Mouse (Mus musculus) heart, adult 2 months (tissue): Measurements from ENCODE around the gene Hypk. TPM values are rescaled to one million over a fixed set of nuclear protein-coding genes. Genes with fewer than 3 reads are reported as not detected.

ENCODE experiments used
- DNase-seq, 2 experiments: peaks; one replicate each; pipeline ENCODE4 v3.0.0; 2021
- H3K27ac ChIP-seq: fragments of 200-600 bp; 2 replicates; pipeline ENCODE4 v1.8.1; 2022
- H3K27me3 ChIP-seq: fragments of 200-500 bp; 2 replicates; pipeline ENCODE4 v1.6.1; 2012; ENCODE audit warnings: mild to moderate bottlenecking, low read length, inconsistent platforms, mixed read lengths; ENCODE audit not compliant: control insufficient read depth, insufficient read depth
- H3K36me3 ChIP-seq: fragments of 200-500 bp; 2 replicates; pipeline ENCODE4 v1.6.1; 2012; ENCODE audit warnings: low read length, inconsistent platforms; ENCODE audit not compliant: control insufficient read depth, insufficient read depth
- H3K4me1 ChIP-seq: fragments of 200-500 bp; 2 replicates; pipeline ENCODE4 v1.6.1; 2011; ENCODE audit warnings: low read length; ENCODE audit not compliant: control insufficient read depth, insufficient read depth
- H3K4me3 ChIP-seq: fragments of 200-600 bp; 2 replicates; pipeline ENCODE4 v1.8.1; 2022
- H3K79me2 ChIP-seq: fragments of 200-500 bp; replicated peaks from 2 replicates; pipeline ENCODE4 v1.6.1; 2012; ENCODE audit warnings: mild to moderate bottlenecking, inconsistent platforms, low read length, moderate library complexity, mixed read lengths; ENCODE audit not compliant: control insufficient read depth, insufficient read depth
- H3K9ac ChIP-seq: fragments of 200-500 bp; 2 replicates; pipeline ENCODE4 v1.6.1; 2012; ENCODE audit warnings: low read depth, mild to moderate bottlenecking, control low read depth, inconsistent platforms, low read length, mixed read lengths
- CTCF ChIP-seq: fragments of 200-600 bp; IDR thresholded peaks from 2 replicates; pipeline ENCODE4 v1.8.1; 2022; ENCODE audit warnings: antibody characterized with exemption, mild to moderate bottlenecking, moderate library complexity
- EP300 ChIP-seq: fragments of 200-500 bp; IDR thresholded peaks from 2 replicates; pipeline ENCODE4 v1.6.1; 2011; ENCODE audit warnings: low read depth, low read length, control low read depth; ENCODE audit not compliant: insufficient read depth
- POLR2A ChIP-seq: fragments of 200-500 bp; IDR thresholded peaks from 2 replicates; pipeline ENCODE4 v1.6.1; 2011; ENCODE audit warnings: mild to moderate bottlenecking, low read depth, low read length, control low read depth; ENCODE audit not compliant: insufficient read depth
- WGBS: fragments of 180-500 bp; shearing (Covaris S2); methylation state at CpG from one replicate; pipeline ENCODE4 v1.1.7; 2018; 5-methylcytosine and 5-hydroxymethylcytosine counted together
- intact Hi-C: fragments of 180-260 bp; cut with DNase I; formaldehyde crosslinking; loops from one replicate; pipeline ENCODE4 v1.15.1; 2025
- polyA plus RNA-seq: library from polyadenylated mRNA; depleted of rRNA; stranded (reverse); fragments of >200 nt; gene quantifications from 2 replicates; pipeline ENCODE4 v1.2.3, GENCODE M21; 2012
- total RNA-seq, 2 experiments: library from RNA; stranded (reverse); gene quantifications; 2 replicates each; pipeline ENCODE4 v1.2.3; 2021

The Hypk gene
- total and polyA plus RNA-seq, 3 experiments: 10.4 to 23.5 (median 19.8) TPM

DNA sequence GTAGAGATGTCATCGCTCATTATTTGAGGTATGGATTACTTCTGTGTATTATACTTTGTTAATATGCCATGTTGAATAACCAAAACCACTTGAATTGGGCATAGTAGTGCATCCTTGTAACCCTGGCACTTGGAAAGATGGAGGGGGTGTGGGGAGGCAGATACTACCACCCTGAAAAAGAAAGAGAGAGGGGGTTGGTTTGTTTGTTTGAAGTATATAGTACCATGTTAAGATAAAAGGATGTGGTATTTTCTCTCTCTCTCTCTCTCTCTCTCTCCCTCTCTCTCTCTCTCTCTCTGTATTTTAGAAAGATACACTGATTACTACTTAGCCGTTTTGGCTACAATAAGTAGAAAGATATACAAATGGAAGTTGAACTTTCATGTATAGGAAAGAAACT lies 27.2 kb upstream of the Hypk start:
- no peak for TF ChIP-seq POLR2A
- no peak for TF ChIP-seq EP300
- TF ChIP-seq CTCF: no peak
- no peaks in the 10 kb centered on the region for H3K27me3 ChIP-seq
- no peak overlapping the region for H3K4me3 ChIP-seq
- DNase-seq: no peak
- peaks cover 10% of the 10 kb centered on the region for H3K36me3 ChIP-seq
- no peaks in the 10 kb centered on the region; the same call in 1 of the 2 replicates for H3K79me2 ChIP-seq
- H3K4me1 ChIP-seq: no peaks in the 10 kb centered on the region
- whole genome bisulfite sequencing: 95% methylated on average over 2 of the region's 2 CpGs
- intact Hi-C loops: no loop called here
- no peak overlapping the region for H3K9ac ChIP-seq
- no peak overlapping the region for H3K27ac ChIP-seq

DNA sequence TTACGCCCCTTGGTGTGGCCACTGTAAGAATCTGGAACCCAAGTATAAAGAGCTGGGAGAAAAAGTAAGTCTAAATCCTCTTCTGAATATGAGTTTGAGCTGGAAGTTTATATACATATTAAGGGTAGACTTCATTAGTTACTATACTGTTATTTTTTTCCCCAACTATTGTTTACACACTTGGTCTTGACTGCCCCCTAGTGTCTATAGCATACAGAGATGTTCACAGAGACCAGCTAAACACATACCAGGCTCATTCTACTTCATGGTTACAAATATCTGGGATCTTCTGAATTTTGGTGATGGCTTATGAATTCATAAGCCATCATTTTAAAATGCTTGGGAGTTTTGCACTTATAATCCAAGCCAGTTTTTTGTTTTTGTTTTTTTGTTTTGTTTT lies 18.2 kb upstream of the Hypk start:
- Histone ChIP-seq H3K36me3 (peaks cover 7% of the 10 kb centered on the region), H3K79me2 (no peaks in the 10 kb centered on the region), H3K27me3 (no peaks in the 10 kb centered on the region), H3K4me3 (no peak overlapping the region), H3K4me1 (no peaks in the 10 kb centered on the region), H3K9ac (no peak overlapping the region), H3K27ac (no peak overlapping the region)
- 93% methylated on average over 1 of the region's 1 CpGs for WGBS
- DNase-seq: no peak
- TF ChIP-seq CTCF: peak; percentile 82
- TF ChIP-seq POLR2A: no peak
- no peak for TF ChIP-seq EP300
- intact Hi-C loops: no loop called here

DNA sequence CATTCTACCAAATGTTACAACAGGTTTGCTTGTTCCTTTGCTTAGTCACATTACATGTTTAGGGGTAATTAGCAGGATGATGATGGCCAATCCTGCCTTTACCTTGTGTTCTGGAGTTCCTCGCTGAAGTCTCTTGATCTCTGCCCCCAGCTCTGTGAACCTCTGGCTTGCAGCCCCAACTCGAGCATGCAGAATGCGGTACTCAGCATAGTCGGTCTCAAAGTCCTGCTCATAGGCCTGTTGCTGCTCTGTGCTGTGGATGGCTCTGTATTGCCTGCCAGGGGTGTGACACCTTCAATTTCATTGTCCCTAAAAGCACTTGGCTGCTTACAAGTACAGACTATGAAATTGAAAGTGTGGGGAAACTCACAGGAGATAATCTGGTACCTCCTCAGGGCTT lies 13.3 kb upstream of the Hypk start:
- H3K4me1 ChIP-seq: peaks cover 2% of the 10 kb centered on the region; the same call in 1 of the 2 replicates
- no peak overlapping the region for H3K9ac ChIP-seq
- H3K4me3 ChIP-seq: no peak overlapping the region
- no peaks in the 10 kb centered on the region for H3K27me3 ChIP-seq
- WGBS: 70% methylated on average over 4 of the region's 4 CpGs
- TF ChIP-seq POLR2A (no peak), CTCF (no peak), EP300 (no peak)
- no peaks in the 10 kb centered on the region for H3K79me2 ChIP-seq
- intact Hi-C loops: no loop called here
- peaks cover 2% of the 10 kb centered on the region for H3K36me3 ChIP-seq
- no peak overlapping the region for H3K27ac ChIP-seq
- DNase-seq: no peak

DNA sequence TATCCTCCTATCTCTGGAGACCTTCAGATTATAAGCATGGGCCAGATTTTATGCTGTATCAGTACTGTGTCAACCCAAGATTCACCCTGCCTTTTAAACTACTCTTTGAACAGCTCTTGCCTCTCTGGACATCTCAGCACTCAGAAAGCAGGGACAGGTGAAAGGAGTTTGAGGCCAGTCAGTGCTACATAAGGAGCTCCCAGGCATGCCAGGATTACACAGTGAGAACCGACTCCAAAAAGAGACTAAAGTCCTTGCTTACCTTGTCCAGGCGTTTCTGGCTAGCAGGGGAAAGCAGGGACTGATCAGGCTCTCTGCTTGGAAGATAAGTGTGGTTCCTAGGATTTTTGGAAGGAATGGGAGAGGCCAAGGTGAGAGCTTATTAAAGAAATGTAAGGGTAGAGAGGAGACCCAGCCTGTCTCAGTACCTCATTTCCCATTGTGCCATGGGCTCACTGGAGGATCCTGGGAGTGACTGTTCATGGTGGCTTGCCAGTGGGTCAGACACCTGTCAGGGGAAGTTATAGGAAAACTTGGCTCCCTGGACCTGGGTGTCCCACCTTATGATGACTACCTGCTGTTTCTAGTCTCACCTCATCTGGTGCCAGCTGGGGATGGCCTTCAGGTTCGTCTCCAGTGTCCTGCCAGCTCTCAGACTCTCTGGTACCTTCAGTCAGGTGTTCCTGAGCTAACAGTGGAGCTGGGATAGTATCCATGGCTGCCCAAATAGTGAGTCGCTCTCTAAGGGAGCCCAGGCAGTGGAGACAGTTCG lies 12.1 kb upstream of the Hypk start:
- Histone ChIP-seq H3K36me3 (no peaks in the 10 kb centered on the region; the same call in none of the 2 replicates), H3K27ac (no peak overlapping the region), H3K4me3 (no peak overlapping the region), H3K79me2 (no peaks in the 10 kb centered on the region), H3K9ac (no peak overlapping the region), H3K27me3 (no peaks in the 10 kb centered on the region), H3K4me1 (peaks cover 2% of the 10 kb centered on the region; the same call in 1 of the 2 replicates)
- TF ChIP-seq POLR2A (no peak), EP300 (no peak), CTCF (no peak)
- no peak for DNase-seq
- intact Hi-C loops: no loop called here
- WGBS: 62% methylated on average over 5 of the region's 5 CpGs

DNA sequence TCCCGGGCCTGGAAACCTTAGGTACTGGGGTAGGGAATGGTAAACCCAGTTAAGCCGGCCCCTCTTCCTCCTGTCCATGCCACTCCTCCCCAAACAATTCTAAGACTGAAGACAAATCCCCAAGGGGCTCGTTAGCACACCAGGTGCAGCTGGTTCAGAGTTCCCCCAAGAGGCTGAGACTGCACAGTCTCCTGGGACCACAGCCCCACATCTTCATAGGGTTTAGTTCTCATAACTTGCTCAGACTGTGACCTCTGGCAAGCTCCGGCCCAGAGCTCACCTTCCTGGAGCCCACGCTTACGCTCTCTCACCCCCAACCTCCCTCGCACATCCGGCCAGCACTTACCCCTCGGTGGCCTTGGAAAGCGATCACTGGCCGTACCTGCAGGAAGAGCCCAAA lies 11.3 kb upstream of the Hypk start:
- WGBS: 20% methylated on average over 11 of the region's 11 CpGs
- Histone ChIP-seq H3K27me3 (no peaks in the 10 kb centered on the region), H3K9ac (peak overlapping the region; percentile 18; the same call in 1 of the 2 replicates), H3K36me3 (no peaks in the 10 kb centered on the region; the same call in none of the 2 replicates), H3K27ac (no peak overlapping the region), H3K4me1 (peaks cover 2% of the 10 kb centered on the region; the same call in 1 of the 2 replicates), H3K79me2 (no peaks in the 10 kb centered on the region), H3K4me3 (peak overlapping the region; percentile 51)
- TF ChIP-seq EP300: no peak
- TF ChIP-seq CTCF: no peak
- TF ChIP-seq POLR2A: no peak
- DNase-seq: peak in 1 of 2 experiments; percentile 29
- intact Hi-C loops: no loop called here

DNA sequence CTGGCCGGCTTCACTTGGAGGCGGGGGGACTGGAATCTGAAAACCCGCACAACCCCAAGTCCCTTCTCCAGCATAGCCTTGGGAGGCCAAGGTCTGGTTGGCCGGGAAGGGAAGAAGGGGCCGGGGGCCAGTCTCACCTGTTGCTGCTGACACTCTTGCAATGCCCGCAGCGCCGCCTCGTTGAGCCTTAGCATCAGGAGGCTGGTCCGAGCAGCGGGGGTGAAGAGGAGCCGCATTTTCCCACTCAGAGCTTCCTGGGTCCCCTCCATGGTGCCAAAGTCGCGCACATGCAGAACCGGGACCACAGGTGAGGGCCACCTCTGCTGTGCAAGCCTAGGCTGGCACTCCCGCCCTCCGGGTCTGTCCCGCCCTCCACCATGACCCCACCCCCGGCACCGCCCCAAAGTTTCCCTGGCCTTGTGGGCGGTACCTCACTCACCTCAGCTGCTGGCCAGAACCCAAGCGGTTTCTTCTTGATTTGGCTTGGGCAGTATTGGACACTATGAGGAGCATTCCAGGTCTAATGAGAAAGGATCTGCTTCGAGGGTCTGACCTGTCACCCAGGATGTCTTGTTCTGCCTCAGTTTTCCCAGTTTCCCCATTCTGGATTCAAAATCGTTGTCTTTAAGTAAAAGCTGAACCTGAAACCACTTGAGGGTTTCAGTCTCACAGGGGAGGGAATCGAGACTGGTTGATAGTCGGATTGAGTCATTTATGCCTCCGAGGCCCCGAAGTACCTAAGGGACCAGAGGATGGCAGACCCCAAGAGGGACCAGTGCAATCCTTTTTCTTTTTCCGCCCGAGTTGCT lies 10.6 kb upstream of the Hypk start:
- no peak overlapping the region; the same call in 1 of the 2 replicates for H3K27ac ChIP-seq
- H3K36me3 ChIP-seq: no peaks in the 10 kb centered on the region; the same call in none of the 2 replicates
- 2% methylated on average over 30 of the region's 30 CpGs for WGBS
- TF ChIP-seq EP300: no peak
- TF ChIP-seq POLR2A: no peak
- intact Hi-C loops: no loop called here
- no peaks in the 10 kb centered on the region for H3K27me3 ChIP-seq
- H3K79me2 ChIP-seq: no peaks in the 10 kb centered on the region
- peaks cover 2% of the 10 kb centered on the region; the same call in 1 of the 2 replicates for H3K4me1 ChIP-seq
- peak; percentile 76 to 78 for DNase-seq
- peak overlapping the region; percentile 51 for H3K4me3 ChIP-seq
- H3K9ac ChIP-seq: peak overlapping the region; percentile 18
